Mouse (Mus musculus): ENCODE measurements around the gene Coq10b. TPM values are rescaled to one million over a fixed set of nuclear protein-coding genes. Genes with fewer than 3 reads are reported as not detected.
A peak's percentile ranks its signal among the peaks of the same experiment; 100 is the strongest.
"Not testable (repeated sequence)": the region's sequence is repeated elsewhere in the genome, so short reads cannot be mapped to it uniquely, and the experiment has no call there.

Coq10b gene
- total RNA-seq (2021): 10 to 100 TPM; 24.2 to 67.0 TPM

DNA sequence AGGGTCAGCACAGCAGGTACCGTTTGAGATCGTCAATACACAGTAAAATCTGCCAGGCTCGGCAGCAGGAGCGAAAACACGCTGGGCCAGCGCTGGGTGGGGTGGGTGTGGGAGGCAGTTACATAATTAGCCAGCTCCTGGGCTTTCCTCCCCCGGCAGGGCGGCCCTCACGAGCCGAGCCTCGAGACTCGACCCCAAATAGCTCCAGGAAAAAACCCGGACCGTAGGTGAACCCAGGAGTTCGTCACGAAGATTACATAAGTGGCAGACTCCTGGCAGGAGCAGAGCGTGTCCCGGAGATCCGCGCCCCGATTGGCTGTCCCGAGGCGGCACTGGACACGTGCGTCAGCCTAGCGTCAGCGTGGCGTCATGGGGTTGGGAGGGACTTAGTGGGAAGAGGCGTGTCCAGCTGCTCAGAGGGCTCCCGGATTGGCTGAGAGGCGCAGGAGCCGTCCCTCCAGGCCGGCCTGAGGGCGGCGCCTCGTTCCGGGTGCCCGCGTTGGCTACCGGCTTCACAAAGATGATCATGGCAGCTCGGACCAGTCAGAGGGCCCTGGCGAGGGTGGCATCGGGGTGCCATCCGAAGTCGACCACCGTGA lies at the start of gene Coq10b:
Gene Coq10b, plus strand, starts transcription at position 416 of the 599 bp plus-strand sequence.
- intact Hi-C loops (cut with DNase I): loop anchor here (2.0 kb wide), 1 partner anchor 34 kb away; no protein-coding TSS in a partner anchor
- peak; percentile 99 for DNase-seq (ENCODE audit: low spot score)

DNA sequence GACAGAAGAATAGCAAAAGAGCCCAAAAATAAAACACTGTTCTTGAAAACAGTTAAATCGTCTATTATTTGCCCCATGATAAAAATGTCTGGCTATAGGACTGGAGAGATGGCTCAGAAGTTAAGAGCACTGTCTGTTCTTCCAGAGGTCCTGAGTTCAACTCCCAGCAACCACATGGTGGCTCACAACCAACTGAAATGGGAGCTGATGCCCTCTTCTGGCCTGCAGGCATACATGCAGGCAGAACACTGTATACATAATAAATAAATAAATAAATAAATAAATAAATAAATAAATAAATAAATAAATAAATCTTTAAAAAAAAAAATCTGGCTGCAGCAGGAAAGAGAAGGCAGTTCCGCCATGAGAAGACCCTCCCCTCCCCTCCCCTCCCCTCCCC lies 44.3 kb upstream of the Coq10b start:
- DNase-seq (ENCODE audit: low spot score); intact Hi-C loops (cut with DNase I): not testable (repeated sequence)

DNA sequence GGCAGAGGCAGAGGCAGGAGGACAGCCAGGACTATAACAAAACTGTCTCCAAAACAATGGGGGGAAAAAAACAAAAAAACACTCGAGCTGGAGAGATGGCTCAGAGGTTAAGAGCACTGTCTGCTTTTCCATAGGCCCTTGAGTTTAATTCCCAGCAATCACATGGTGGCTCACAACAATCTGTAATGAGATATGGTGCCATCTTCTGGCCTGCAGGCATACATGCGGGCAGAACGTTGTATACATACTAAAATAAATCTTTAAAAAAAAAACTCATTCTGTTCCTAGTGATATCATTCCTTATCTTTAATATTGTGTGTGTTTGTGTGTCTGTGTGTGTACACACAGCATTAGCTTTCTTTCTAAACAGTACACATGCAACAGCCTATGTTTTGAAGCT lies 40.1 kb upstream of the Coq10b start:
- DNase-seq (ENCODE audit: low spot score): no peak
- intact Hi-C loops (cut with DNase I): no loop called here

DNA sequence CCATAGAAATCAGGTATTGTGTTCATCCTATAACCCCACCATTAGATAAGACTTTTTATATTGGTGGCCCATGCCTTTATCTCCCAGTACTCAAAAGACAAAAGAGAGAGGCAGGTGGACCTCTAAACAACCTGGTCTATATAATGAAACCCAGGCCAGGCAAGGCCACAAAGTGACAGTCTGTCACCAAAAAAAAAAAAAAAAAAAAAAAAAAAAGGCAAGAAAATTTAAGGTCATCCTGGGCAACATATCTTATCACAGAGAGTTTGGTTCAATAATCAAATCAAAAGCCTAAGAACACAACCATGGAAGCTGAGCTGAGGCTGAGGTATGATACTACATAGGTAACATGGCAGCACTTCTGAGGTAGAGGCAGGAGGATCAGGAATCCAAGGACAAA lies 30.7 kb upstream of the Coq10b start:
- intact Hi-C loops (cut with DNase I): no loop called here
- DNase-seq (ENCODE audit: low spot score): no peak

DNA sequence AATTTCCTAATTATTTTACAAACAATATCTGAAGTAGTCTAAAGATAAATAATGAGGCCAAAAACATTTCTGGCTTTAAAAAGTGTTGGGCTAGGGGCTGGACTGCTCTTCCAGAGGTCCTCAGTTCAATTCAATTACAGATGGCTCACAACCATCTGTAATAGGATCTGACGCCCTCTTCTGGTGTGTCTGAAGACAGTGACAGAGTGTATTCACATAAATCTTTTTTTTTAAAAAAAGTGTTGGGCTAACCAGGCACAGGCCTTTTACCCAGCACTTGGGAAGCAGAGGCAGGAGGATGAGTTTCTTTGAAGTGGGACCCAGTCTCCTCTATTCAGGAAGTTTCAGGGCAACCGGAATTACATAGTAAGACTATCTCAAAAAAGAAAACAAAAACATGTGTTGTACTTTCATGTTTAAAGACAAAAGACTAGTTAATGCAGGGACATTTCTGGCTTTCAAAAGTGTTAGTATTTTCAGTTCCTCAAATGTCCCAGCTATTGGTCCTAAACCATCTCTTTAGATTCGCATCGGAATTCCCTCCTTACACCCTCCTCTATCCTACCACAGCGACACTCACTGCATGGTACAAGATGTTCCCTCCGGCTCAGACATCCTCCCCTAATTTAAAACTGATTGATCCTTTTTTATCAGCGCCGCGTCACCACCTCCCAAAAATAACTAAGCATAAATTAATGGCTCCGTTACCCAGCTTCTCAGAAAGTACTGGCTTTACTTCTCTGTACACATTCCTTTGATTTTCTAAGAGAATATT lies 26.7 kb upstream of the Coq10b start:
- DNase-seq (ENCODE audit: low spot score): no peak
- intact Hi-C loops (cut with DNase I): loop anchor here (2.0 kb wide), 1 partner anchor 105 kb away; the partner anchor contains the start of gene Mob4

DNA sequence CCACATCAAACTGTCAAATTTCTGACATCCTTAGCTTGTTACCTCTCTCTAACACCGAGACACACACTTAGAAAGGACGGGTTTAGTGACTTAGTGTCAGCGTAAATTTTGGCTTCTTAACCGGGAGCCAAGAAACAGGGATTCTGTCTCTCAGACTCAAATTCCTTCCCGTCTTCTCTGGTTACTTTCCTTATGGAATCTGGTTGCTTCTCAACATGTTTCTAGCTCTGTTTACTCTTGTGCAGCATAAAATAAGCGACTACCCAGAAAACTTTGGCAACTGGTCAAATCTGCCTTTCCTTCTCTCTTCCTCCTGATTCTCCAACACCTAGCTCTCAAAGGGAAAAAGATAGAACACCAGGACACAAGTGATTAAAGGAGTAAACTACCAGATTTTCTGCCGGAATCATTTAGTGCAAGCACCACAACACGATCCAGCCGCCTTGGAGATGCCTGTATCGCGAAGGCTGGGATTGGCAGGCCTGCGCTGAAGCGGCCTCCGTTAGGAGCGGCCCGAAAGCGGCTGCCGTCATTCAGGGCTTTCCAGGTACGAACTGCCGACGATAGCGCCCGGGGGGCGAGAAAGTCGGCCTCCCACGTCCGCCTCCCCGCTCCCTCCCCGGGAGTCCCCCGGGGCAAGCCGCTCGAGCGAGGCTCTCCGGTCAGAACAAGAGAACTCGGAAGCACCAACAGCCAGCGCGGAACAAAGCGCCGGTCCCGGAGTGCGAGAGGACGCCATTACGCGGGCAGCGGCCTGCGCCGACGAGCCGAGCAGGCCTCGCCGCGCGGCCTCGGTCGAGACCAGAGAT lies 25.9 kb upstream of the Coq10b start:
- no peak for DNase-seq (ENCODE audit: low spot score)
- intact Hi-C loops (cut with DNase I): loop anchor here (1.0 to 2.0 kb wide), 2 partner anchors 61 to 104 kb away; partner anchors contain the start of gene Mob4

DNA sequence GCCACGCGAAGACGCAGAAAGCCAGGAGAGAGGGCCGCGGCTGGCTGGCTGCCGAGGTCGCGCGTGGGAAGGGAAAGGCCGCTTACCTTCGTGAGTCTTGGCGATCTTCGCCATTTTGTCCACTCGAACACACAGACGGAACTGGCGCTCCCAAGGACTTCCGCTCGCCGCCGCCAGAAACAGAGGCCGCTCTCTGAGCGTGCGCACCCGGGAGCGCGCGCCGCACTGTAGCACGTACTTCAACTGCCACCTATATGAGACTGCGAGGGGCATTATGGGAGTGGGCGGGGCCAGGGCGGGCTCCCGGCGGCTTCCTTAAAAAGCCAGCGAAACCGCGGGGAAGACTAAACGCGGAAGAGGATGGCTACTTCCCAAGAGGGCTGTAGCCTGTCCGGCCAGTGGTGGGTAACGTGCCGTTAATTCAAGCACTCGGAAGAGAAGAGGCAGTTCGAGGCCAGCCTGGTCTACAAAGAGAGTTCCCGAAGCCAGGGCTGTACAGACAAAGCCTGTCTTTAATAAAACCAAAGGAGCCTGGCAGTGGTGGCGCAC lies 25.2 kb upstream of the Coq10b start, which contains the start of gene Sf3b1:
Gene Sf3b1, minus strand, starts transcription at position 229 of the 549 bp plus-strand sequence.
- intact Hi-C loops (cut with DNase I): loop anchor here (1.0 to 2.0 kb wide), 2 partner anchors 60 to 103 kb away; partner anchors contain the start of gene Mob4

DNA sequence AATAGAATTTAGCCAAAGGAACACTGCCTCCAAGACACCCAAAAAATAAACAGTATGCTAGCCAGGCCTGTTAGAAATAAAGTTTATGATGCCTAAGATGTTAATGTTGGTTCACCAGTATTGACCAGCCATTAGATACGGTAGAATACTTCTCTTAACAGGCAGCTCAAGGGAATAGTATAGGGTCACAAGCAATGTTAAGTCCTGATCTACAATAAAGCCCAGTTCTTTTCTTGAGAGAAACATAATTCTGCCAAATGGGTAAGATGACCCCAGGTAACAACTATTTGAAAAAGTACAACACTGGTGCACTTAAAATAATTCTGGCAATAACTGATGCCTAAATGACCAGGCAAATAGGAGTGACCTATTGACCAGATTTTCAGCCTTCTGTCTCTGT lies 24.6 kb upstream of the Coq10b start:
- intact Hi-C loops (cut with DNase I): loop anchor here (1.0 to 2.0 kb wide), 3 partner anchors 22 to 103 kb away; partner anchors contain the start of gene Mob4
- DNase-seq (ENCODE audit: low spot score): no peak

More for the DNA sequence above, 25.2 kb upstream of the Coq10b start, which contains the start of gene Sf3b1:
- DNase-seq (ENCODE audit: low spot score): peak; percentile 94

DNA sequence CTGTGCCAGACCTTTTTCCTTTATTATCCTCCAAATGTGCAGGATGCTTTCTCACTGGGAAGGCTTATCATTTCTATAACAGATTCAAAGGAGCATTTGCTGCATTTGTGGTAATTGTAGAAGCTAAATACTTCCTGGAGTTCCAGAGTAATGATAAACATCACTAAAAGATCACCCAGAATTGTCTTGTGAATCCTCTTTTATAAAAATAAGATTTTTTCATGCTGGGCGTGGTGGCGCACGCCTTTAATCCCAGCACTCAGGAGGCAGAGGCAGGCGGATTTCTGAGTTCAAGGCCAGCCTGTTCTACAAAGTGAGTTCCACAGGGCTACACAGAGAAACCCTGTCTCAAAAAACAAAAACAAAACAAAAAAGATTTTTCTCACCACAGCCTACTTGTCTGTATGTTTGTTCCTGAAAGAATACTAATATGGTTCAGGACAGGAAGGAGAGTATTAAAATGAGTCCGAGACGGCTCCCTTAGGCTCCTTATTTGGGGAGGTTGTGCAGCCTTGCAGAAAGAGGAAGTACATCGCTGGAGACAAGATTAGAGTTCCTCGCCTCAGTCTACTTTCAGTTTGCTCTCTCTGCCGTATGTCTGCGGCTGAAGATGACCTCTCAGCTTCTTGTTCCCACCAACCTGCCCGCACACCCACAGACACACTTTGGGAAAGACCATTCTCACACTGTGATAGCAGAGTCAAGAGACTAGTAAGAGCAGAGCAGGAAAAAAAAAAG lies 23.9 kb upstream of the Coq10b start:
- DNase-seq (ENCODE audit: low spot score): no peak
- intact Hi-C loops (cut with DNase I): loop anchor here (1.0 kb wide), 1 partner anchor 22 kb away; no protein-coding TSS in a partner anchor

DNA sequence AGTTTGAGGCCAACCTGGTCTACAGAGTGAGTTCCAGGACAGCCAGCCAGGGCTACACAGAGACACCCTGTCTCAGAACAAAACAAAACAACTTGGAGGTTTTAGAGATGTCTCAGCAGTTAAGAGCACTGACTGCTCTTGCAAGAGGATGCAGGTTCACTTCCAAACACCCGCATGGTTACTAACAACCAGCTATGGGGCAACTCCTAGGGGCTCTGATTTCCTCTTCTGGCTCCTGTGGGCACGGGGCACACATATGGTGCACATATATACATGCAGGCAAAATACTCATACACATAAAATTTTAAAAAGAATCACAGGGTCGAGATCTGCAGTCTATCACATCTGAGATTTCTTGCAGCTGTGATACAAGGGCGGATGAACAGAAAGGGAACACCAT lies 23.1 kb upstream of the Coq10b start:
- intact Hi-C loops (cut with DNase I): no loop called here
- DNase-seq (ENCODE audit: low spot score): no peak

DNA sequence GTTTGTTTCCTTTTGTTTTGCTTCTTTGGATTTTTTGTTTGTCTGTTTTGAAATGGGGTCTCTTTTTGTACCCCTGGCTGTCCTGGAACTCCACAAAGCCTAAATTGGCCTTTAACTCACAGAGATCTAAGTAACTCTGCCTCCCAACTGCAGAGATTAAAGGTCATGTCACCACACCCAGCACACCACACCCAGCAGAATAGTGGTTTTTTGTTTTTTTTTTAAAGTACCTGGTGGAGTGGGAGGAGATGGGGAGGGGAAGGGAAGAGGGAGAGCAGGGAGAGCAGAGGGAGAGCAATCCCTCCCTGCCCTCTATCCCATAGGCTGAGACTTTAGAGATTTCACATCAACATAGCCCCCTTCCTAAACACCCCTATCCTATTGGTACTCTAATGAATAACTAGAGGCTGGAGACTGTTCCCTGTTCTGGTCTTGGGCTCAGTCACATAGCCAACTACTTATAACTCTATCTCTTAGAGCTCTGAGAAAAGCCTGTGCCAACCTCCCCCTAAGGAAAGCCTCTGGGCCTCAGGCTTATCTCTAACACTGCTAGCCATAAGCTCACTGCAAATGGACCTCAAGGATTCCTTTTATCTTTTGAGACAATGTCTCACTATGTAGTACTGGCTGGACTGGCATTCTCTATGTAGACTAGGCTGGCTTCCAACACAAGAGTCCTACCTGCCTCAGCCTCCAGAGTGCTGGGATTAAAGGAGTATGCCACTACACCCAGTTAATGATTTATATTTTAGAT lies 21.4 kb upstream of the Coq10b start:
- intact Hi-C loops (cut with DNase I): no loop called here

DNA sequence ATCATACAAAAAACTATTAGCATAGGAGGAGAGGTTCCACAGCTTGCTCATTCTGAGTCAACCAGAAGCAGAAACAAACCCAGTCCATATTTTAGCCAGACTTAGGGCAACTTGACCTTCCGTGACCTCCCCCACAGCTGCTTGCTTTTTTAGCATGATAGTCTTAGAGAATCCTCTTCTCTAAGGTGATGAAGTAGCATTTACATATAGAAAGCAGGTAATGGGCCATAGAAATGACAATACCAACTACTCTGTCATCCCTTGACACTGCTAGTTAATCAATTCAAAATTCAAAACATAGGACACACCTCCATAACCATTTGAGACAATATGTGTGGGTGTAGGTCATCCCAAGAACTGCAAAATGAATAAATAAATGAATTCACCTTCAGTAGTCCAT lies 12.6 kb upstream of the Coq10b start:
- intact Hi-C loops (cut with DNase I): no loop called here
- no peak for DNase-seq (ENCODE audit: low spot score)

More for the DNA sequence above, 21.4 kb upstream of the Coq10b start:
- no peak for DNase-seq (ENCODE audit: low spot score)

DNA sequence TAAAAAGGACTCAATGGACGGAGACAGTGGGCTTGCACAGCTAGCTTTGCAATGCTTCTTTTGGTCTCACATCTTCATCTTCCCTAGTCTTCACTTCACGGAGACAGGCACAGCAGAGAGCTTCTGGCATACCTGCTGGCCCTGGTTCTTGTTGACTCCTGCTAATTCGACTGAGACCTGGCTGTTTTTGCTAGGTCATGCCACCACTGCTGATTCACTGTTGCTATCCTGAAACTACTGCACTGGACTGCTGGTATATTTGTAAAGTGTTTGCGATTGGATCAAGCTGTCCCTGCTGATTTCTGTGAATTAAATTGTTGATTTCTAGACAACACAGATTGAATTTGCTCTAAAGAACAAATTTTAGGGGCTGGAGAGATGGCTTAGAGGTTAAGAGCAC lies 10.9 kb upstream of the Coq10b start:
- no peak for DNase-seq (ENCODE audit: low spot score)
- intact Hi-C loops (cut with DNase I): no loop called here

DNA sequence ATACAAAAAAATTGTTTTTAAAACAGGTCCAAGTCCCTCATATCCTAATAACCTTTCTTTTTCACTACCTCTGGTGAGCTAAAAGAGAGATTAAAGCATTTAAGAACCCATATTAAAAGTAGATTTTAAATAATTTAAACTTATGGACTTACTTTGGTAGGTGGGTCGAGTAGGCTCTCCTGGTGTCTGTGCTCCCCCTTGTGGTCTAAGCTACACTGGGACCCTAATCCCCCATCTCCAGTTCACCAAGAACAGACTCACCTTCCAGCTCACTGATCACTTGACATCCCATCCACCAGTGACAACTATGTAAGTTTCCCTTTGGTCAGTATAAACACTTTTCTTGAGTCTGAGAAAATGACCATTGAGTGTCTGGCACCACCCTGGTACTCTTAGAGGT lies 10.3 kb upstream of the Coq10b start:
- DNase-seq (ENCODE audit: low spot score): no peak

DNA sequence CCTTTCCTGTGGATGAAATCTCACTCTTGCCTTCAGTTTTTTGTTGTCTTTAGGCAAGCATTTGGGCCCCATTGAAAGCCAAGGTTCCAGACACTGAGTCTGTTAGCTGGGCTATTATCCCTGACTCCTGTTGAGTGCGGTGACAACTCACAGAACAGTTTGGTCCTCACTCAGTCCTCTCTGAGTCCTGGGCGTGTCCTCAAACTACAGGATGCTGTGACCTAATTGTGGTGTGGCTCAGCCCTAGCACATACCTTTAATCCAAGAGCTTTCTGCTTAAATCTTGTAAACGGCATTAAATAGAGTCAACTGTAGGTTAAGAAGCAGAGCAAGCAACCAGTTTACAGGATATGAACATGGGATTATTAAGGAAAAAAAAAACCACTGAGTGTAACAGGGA lies 9.4 kb upstream of the Coq10b start:
- intact Hi-C loops (cut with DNase I): no loop called here
- no peak for DNase-seq (ENCODE audit: low spot score)

More for the DNA sequence above, 10.3 kb upstream of the Coq10b start:
- intact Hi-C loops (cut with DNase I): no loop called here

DNA sequence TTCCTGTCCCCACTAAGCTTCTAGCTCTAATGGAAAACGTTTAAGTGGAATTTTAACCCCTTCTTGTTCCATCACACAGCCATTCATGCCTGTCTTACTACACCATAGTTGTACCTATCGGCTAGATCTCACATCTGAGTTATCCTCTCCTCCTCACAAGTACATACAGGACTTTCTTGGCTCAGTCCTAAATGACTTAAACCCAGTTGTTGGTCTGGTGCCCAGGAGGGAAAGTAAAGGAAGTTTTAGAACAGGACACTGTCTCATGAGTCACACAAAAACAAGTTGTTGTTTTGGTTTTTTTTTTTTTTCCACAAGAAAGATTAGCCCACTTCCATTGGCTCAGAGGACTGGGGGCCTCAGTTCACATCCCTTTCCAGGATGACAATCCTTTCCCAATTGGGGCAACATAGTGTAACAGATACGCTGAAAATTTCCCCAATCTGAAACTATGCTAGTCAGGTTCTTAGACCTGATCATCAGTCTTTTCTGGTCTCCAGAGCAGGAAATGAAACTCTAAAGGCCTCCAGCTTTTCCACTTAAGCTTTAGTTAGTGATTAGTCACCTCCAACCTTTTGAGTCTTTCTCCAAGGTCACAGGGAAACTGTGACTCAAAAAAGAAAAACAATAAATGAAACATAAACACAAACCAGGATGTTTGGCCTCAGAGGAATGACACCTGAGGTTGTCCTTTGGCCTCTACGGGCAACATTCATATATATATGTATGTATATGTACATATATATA lies 3.6 kb upstream of the Coq10b start:
- intact Hi-C loops (cut with DNase I): no loop called here
- DNase-seq (ENCODE audit: low spot score): no peak

DNA sequence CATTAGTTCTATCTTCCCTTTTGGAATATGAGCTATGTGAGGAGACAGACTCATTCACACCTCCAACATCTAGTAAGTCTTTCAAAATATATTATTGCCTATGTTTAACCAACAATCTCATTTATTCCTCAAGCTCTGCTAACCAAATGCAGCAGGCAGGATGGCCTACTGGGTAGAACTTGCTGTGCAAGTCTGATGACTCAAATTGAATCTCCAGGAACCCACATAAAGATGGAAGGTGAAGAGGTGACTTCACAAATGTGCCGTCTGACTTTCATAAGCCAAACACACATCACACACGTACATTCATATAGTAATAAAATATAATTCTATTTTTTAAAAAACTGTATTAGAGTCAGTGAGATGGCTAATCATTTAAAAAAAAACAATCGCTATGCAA lies 899 bp upstream of the Coq10b start:
- DNase-seq (ENCODE audit: low spot score): no peak
- intact Hi-C loops (cut with DNase I): loop anchor here (2.0 kb wide), 1 partner anchor 35 kb away; no protein-coding TSS in a partner anchor

DNA sequence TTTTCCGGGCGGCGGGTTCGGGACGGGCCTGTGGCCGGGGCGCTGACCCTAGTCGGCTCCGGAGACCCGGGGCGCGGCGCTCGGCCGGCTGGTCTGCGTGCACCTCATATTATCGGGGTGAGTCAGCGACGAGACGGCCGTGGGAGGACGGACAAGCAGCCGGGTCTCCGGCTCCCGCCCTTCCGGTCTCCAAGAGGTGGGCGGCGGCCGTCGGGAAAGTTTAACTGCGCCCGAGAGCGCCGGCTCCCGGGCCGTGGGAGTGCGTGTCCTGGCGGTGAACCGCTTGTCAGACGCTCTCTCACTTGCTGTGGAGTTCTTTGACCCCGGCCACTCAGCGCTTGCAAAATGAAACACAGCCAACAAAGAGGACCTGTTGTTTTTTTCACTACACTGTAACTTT lies 435 bp downstream of the Coq10b start:
- DNase-seq (ENCODE audit: low spot score): peak; percentile 83
- intact Hi-C loops (cut with DNase I): loop anchor here (2.0 kb wide), 1 partner anchor 34 kb away; no protein-coding TSS in a partner anchor

Data from heart, postnatal 25 days (tissue).